Mouse (Mus musculus): ENCODE measurements around the gene Mal.

GRCm38 (mm10) chr2:127587514-127587844 lies 69.0 kb downstream of the Mal start:
- TF ChIP-seq GATA1 (IDR thresholded peaks at IDR 0.05; ENCODE audit: borderline replicate concordance, low read length) (no peak), FLI1 (IDR thresholded peaks at IDR 0.05; ENCODE audit: low read length) (no peak)
